Mouse (Mus musculus) right cerebral cortex, postnatal 25 days (tissue): ENCODE data around the gene 9530077C05Rik.
"Not testable (repeated sequence)": the region's sequence is repeated elsewhere in the genome, so short reads cannot be mapped to it uniquely, and the experiment has no call there.

Source experiments
- DNase-seq: peaks from one replicate; pipeline ENCODE4 v3.0.0; 2022

Gene 9530077C05Rik

GRCm38 (mm10) chr9:22420491-22420890 is 9.2 kb downstream of the 9530077C05Rik start:
- DNase-seq, result no peak

- DNase-seq, result no peak
Measured at GRCm38 (mm10) chr9:22422559-22422958, 11.2 kb downstream of the 9530077C05Rik start.

- no peak for DNase-seq
Measured at GRCm38 (mm10) chr9:22423507-22423906, 12.2 kb downstream of the 9530077C05Rik start.

- DNase-seq, result no peak
Measured at GRCm38 (mm10) chr9:22424196-22424595, 12.9 kb downstream of the 9530077C05Rik start.

- no peak for DNase-seq
Measured at GRCm38 (mm10) chr9:22424719-22425118, 13.4 kb downstream of the 9530077C05Rik start.

- DNase-seq, result no peak
Measured at GRCm38 (mm10) chr9:22428028-22428665, 16.8 kb downstream of the 9530077C05Rik start.

- DNase-seq, result no peak
Measured at GRCm38 (mm10) chr9:22428666-22429410, 17.5 kb downstream of the 9530077C05Rik start.

- DNase-seq, result no peak
Measured at GRCm38 (mm10) chr9:22429533-22430241, 18.4 kb downstream of the 9530077C05Rik start.

GRCm38 (mm10) chr9:22430315-22430840 is 19.1 kb downstream of the 9530077C05Rik start:
- no peak for DNase-seq

- DNase-seq, result no peak
Measured at GRCm38 (mm10) chr9:22433221-22433620, 21.9 kb downstream of the 9530077C05Rik start.

- DNase-seq, result no peak
Measured at GRCm38 (mm10) chr9:22434101-22434500, 22.8 kb downstream of the 9530077C05Rik start.

- no peak for DNase-seq
Measured at GRCm38 (mm10) chr9:22438826-22439225, 27.5 kb downstream of the 9530077C05Rik start.

GRCm38 (mm10) chr9:22443157-22443556 is 31.8 kb downstream of the 9530077C05Rik start:
- no peak for DNase-seq

GRCm38 (mm10) chr9:22445123-22445522 is 33.8 kb downstream of the 9530077C05Rik start:
- DNase-seq, result no peak

- no peak for DNase-seq
Measured at GRCm38 (mm10) chr9:22447213-22447612, 35.9 kb downstream of the 9530077C05Rik start.

- DNase-seq, result no peak
Measured at GRCm38 (mm10) chr9:22448420-22448819, 37.1 kb downstream of the 9530077C05Rik start.

GRCm38 (mm10) chr9:22449209-22449608 is 37.9 kb downstream of the 9530077C05Rik start:
- DNase-seq, result no peak

- DNase-seq, result no peak
Measured at GRCm38 (mm10) chr9:22452697-22453096, 41.4 kb downstream of the 9530077C05Rik start.

- DNase-seq, result no peak
Measured at GRCm38 (mm10) chr9:22453501-22453924, 42.2 kb downstream of the 9530077C05Rik start.

- DNase-seq, result not testable (repeated sequence)
Measured at GRCm38 (mm10) chr9:22453990-22454389, 42.7 kb downstream of the 9530077C05Rik start, which contains the start of gene Gm17545. Gene Gm17545 (plus strand): TSS chr9:22454290.

- DNase-seq, result no peak
Measured at GRCm38 (mm10) chr9:22455041-22455440, 43.7 kb downstream of the 9530077C05Rik start.

GRCm38 (mm10) chr9:22457142-22457835 is 46.0 kb downstream of the 9530077C05Rik start:
- no peak for DNase-seq

GRCm38 (mm10) chr9:22461946-22462345 is 50.6 kb downstream of the 9530077C05Rik start:
- DNase-seq, result no peak
